Mouse (Mus musculus) brain, adult 2 months (tissue): Measurements from ENCODE around the gene Tmc6.
A peak's percentile ranks its signal among the peaks of the same experiment; 100 is the strongest.

Experiments
- DNase-seq: peaks from one replicate; pipeline ENCODE4 v3.0.0; 2011; ENCODE audit warnings: low read depth, low spot score

Tmc6 gene

GRCm38 (mm10) chr11:117781993-117782704 is at the start of gene Tmc6, which contains the start of gene Tmc8:
TSS of gene Tmc6 (minus strand) at chr11:117782198.
TSS of gene Tmc8 (plus strand) at chr11:117782076.
- DNase-seq: no peak

GRCm38 (mm10) chr11:117830401-117830800 is 48.4 kb upstream of the Tmc6 start:
- no peak for DNase-seq

GRCm38 (mm10) chr11:117829671-117830215 is 47.7 kb upstream of the Tmc6 start:
- no peak for DNase-seq

GRCm38 (mm10) chr11:117828888-117829604 is 47.0 kb upstream of the Tmc6 start:
- DNase-seq: peak; percentile 52

GRCm38 (mm10) chr11:117828149-117828887 is 46.3 kb upstream of the Tmc6 start:
- no peak for DNase-seq

- DNase-seq: no peak
Observed at GRCm38 (mm10) chr11:117827386-117827785, 45.4 kb upstream of the Tmc6 start.

- DNase-seq: no peak
Observed at GRCm38 (mm10) chr11:117826916-117827315, 44.9 kb upstream of the Tmc6 start.

GRCm38 (mm10) chr11:117826164-117826563 is 44.2 kb upstream of the Tmc6 start:
- peak; percentile 18 for DNase-seq

GRCm38 (mm10) chr11:117825333-117826101 is 43.5 kb upstream of the Tmc6 start, which contains the start of the genes Afmid and Tk1:
TSS of gene Afmid (plus strand) at chr11:117825924.
TSS of gene Tk1 (minus strand) at chr11:117826092.
- DNase-seq: peak; percentile 74

- DNase-seq: peak; percentile 84
Observed at GRCm38 (mm10) chr11:117824060-117824969, 42.3 kb upstream of the Tmc6 start.

GRCm38 (mm10) chr11:117823411-117823810 is 41.4 kb upstream of the Tmc6 start:
- no peak for DNase-seq

- DNase-seq: no peak
Observed at GRCm38 (mm10) chr11:117822728-117823241, 40.8 kb upstream of the Tmc6 start.

- no peak for DNase-seq
Observed at GRCm38 (mm10) chr11:117821868-117822267, 39.9 kb upstream of the Tmc6 start.

- DNase-seq: no peak
Observed at GRCm38 (mm10) chr11:117820173-117820572, 38.2 kb upstream of the Tmc6 start.

- peak; percentile 24 for DNase-seq
Observed at GRCm38 (mm10) chr11:117819095-117819494, 37.1 kb upstream of the Tmc6 start.

GRCm38 (mm10) chr11:117816389-117816996 is 34.5 kb upstream of the Tmc6 start:
- DNase-seq: peak; percentile 48

GRCm38 (mm10) chr11:117815850-117816249 is 33.9 kb upstream of the Tmc6 start:
- DNase-seq: peak; percentile 51

- DNase-seq: no peak
Observed at GRCm38 (mm10) chr11:117814704-117815366, 32.8 kb upstream of the Tmc6 start.

GRCm38 (mm10) chr11:117813867-117814266 is 31.9 kb upstream of the Tmc6 start:
- no peak for DNase-seq
